Comparison of ENCODE assay signal across 28 mouse cellular contexts in the genomic region with DNA sequence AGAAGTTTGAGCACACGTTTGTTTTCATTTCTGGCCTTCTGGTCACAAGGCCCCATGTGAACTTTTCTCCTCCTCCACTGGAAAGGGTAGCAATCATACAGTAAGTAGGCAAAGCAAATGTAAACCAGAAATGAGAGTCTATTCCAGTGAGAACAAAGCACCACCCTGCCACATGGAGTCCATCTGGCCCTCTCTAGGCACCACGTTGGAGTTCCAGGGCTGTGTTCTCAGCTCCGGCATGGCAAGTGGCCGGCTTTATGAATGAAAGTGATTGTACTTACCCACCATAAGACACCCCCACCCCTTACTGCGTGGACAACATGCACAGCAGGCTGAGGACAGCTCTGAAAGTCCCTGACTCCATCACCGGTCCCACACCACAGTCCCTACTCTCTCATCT.
DNase-seq lines count a peak whose midpoint lies in the region; ATAC-seq lines count a peak whose summit lies in the region.
"Had no signal": no experiment of that assay in that cellular context is flagged by ENCODE, and none has a peak within 500 bp of the region (broad histone marks: within the 10 kb centered on the region; RNA-seq: fewer than 3 reads in every experiment).

No protein-coding gene starts in this region.

- no peak for DNase-seq in frontal cortex, postnatal 36 days (ENCODE audit: low spot score in 2 of 2)
- DNase-seq in layer of hippocampus, adult 11-12 months (ENCODE audit: low spot score), result peak; percentile 55
- DNase-seq in layer of hippocampus, postnatal 10 days (ENCODE audit: low spot score in 2 of 2), result no peak
- no peak for DNase-seq in liver, embryonic 13.5 days
- DNase-seq in liver, result no peak
- peak; percentile 43 to 60 for DNase-seq in layer of hippocampus, postnatal 36 days
- DNase-seq in cerebellum, postnatal 10 days, result no peak
- DNase-seq: adrenal gland, postnatal 10 days; adrenal gland, postnatal 36 days; B cell, adult 2 months; cerebellum, adult 18-20 months; cerebellum, adult 9-10 months; cerebellum, postnatal 36 days; embryo, embryonic 11 days; gastrocnemius, postnatal 10 days; gastrocnemius, postnatal 36 days had no signal

- H3K36me3 ChIP-seq in liver, embryonic 13.5 days, result no peaks in the 10 kb centered on the region
- H3K36me3 ChIP-seq: embryonic facial prominence, embryonic 10.5 days; embryonic facial prominence, embryonic 13.5 days; G1E; heart, embryonic 13.5 days; hindbrain, embryonic 12.5 days; hindbrain, embryonic 15.5 days had no signal

- H3K27me3 ChIP-seq in liver, embryonic 13.5 days, result no peaks in the 10 kb centered on the region
- H3K27me3 ChIP-seq: CH12.LX; embryonic facial prominence, embryonic 13.5 days; forebrain, embryonic 13.5 days; heart, embryonic 13.5 days; hindbrain, embryonic 12.5 days; hindbrain, embryonic 15.5 days; Patski had no signal

- ATAC-seq in frontal cortex, adult (ENCODE audit: low TSS enrichment), result peak; percentile 52; the same call in 1 of the 2 replicates
- no peak for ATAC-seq in liver, embryonic 13.5 days (ENCODE audit: low read depth)
- ATAC-seq: forebrain, embryonic 13.5 days; forebrain, embryonic 16.5 days; Patski had no signal

- no peak overlapping the region for H3K9ac ChIP-seq in liver, embryonic 13.5 days
- H3K9ac ChIP-seq: embryonic facial prominence, embryonic 13.5 days; forebrain, embryonic 13.5 days; heart, embryonic 13.5 days; hindbrain, embryonic 12.5 days; hindbrain, embryonic 15.5 days had no signal

- peaks cover 63% of the 10 kb centered on the region for H3K4me1 ChIP-seq in liver, embryonic 13.5 days (replicated peaks)

- H3K27ac ChIP-seq in liver, embryonic 13.5 days, result peak overlapping the region; percentile 1; the same call in 1 of the 2 replicates
- H3K27ac ChIP-seq: embryonic facial prominence, embryonic 10.5 days; embryonic facial prominence, embryonic 13.5 days; forebrain, embryonic 13.5 days; heart, embryonic 13.5 days; hindbrain, embryonic 12.5 days; hindbrain, embryonic 15.5 days had no signal

- H3K4me2 ChIP-seq in liver, embryonic 13.5 days, result no peak overlapping the region
- H3K4me2 ChIP-seq: embryonic facial prominence, embryonic 13.5 days; forebrain, embryonic 13.5 days; heart, embryonic 13.5 days; hindbrain, embryonic 12.5 days; hindbrain, embryonic 15.5 days had no signal

- H3K9me3 ChIP-seq in liver, embryonic 13.5 days (replicated peaks), result no peaks in the 10 kb centered on the region
- H3K9me3 ChIP-seq: embryonic facial prominence, embryonic 10.5 days; embryonic facial prominence, embryonic 13.5 days; forebrain, embryonic 13.5 days; heart, embryonic 13.5 days; hindbrain, embryonic 12.5 days; hindbrain, embryonic 15.5 days had no signal

- no peak overlapping the region for H3K4me3 ChIP-seq in liver, embryonic 13.5 days (replicated peaks)
- H3K4me3 ChIP-seq: embryonic facial prominence, embryonic 10.5 days; embryonic facial prominence, embryonic 13.5 days; erythroblast, embryonic 14.5 days; forebrain, embryonic 13.5 days; heart, embryonic 13.5 days; hindbrain, embryonic 12.5 days; hindbrain, embryonic 15.5 days had no signal

- WGBS in liver, embryonic 13.5 days (ENCODE audit: insufficient replicate concordance), result 85% methylated on average over 6 of the region's 6 CpGs

Comparison
In these comparisons a context has a peak if more than half of its experiments do, and no peak if none do; other contexts are left out.
1. DNase-seq: peak in layer of hippocampus, adult 11-12 months (single experiment) and layer of hippocampus, postnatal 36 days (2 of 2); none in frontal cortex, postnatal 36 days (0 of 2), layer of hippocampus, postnatal 10 days (0 of 2), liver, embryonic 13.5 days (single experiment), liver (single experiment) and cerebellum, postnatal 10 days (0 of 2).